15 mouse cellular contexts compared by ENCODE assay signal in genomic region chr12:74595208-74595607, GRCm38 (mm10).
DNase-seq lines count a peak whose midpoint lies in the region; ATAC-seq and TF ChIP-seq lines count a peak whose summit lies in the region.
"Had no signal": no experiment of that assay in that cellular context is flagged by ENCODE, and none has a peak within 500 bp of the region (broad histone marks: within the 10 kb centered on the region; RNA-seq: fewer than 3 reads in every experiment).

No protein-coding gene starts in this region.

- H3K27me3 ChIP-seq in embryonic facial prominence, embryonic 14.5 days (replicated peaks; ENCODE audit: control insufficient read depth, insufficient read depth, low read length) = no peaks in the 10 kb centered on the region
- H3K27me3 ChIP-seq in embryonic facial prominence, embryonic 10.5 days (replicated peaks; ENCODE audit: low read depth, poor library complexity, severe bottlenecking) = no peaks in the 10 kb centered on the region
- H3K27me3 ChIP-seq in heart, embryonic 15.5 days = no peaks in the 10 kb centered on the region
- H3K27me3 ChIP-seq in heart, embryonic 11.5 days (ENCODE audit: control insufficient read depth, insufficient read depth, low read length) = no peaks in the 10 kb centered on the region
- H3K27me3 ChIP-seq in thymus, adult 2 months (ENCODE audit: control insufficient read depth, insufficient read depth, low read length) = no peaks in the 10 kb centered on the region
- H3K27me3 ChIP-seq: limb, embryonic 13.5 days; midbrain, embryonic 12.5 days had no signal

- H3K4me2 ChIP-seq in embryonic facial prominence, embryonic 14.5 days (ENCODE audit: low read depth, low read length) = no peak overlapping the region
- no peak overlapping the region for H3K4me2 ChIP-seq in heart, embryonic 15.5 days
- no peak overlapping the region for H3K4me2 ChIP-seq in heart, embryonic 11.5 days
- H3K4me2 ChIP-seq: limb, embryonic 13.5 days; midbrain, embryonic 12.5 days had no signal

- H3K9ac ChIP-seq in embryonic facial prominence, embryonic 14.5 days (ENCODE audit: low read depth, low read length) = no peak overlapping the region
- H3K9ac ChIP-seq in heart, embryonic 15.5 days = no peak overlapping the region
- H3K9ac ChIP-seq in heart, embryonic 11.5 days (ENCODE audit: low read depth, low read length) = no peak overlapping the region
- H3K9ac ChIP-seq: limb, embryonic 13.5 days; midbrain, embryonic 12.5 days had no signal

- no peak for TF ChIP-seq CTCF in thymus, adult 2 months (IDR thresholded peaks at IDR 0.05; ENCODE audit: borderline replicate concordance, control insufficient read depth, extremely low read depth, insufficient read depth, low read length, poor library complexity)

- no peaks in the 10 kb centered on the region for H3K9me3 ChIP-seq in embryonic facial prominence, embryonic 14.5 days (ENCODE audit: control insufficient read depth, low read length)
- no peaks in the 10 kb centered on the region for H3K9me3 ChIP-seq in embryonic facial prominence, embryonic 10.5 days
- no peaks in the 10 kb centered on the region for H3K9me3 ChIP-seq in heart, embryonic 15.5 days (replicated peaks)
- no peaks in the 10 kb centered on the region for H3K9me3 ChIP-seq in heart, embryonic 11.5 days (replicated peaks; ENCODE audit: control insufficient read depth, low read length)
- H3K9me3 ChIP-seq: limb, embryonic 13.5 days; midbrain, embryonic 12.5 days had no signal

- H3K4me3 ChIP-seq in embryonic facial prominence, embryonic 14.5 days (ENCODE audit: low read depth, low read length) = no peak overlapping the region
- no peak overlapping the region for H3K4me3 ChIP-seq in embryonic facial prominence, embryonic 10.5 days
- H3K4me3 ChIP-seq in heart, embryonic 15.5 days = no peak overlapping the region
- no peak overlapping the region for H3K4me3 ChIP-seq in heart, embryonic 11.5 days (ENCODE audit: low read depth, low read length)
- no peak overlapping the region for H3K4me3 ChIP-seq in thymus, adult 2 months (ENCODE audit: control insufficient read depth, insufficient read depth, low read length)
- H3K4me3 ChIP-seq: limb, embryonic 13.5 days; midbrain, embryonic 12.5 days had no signal

- no peaks in the 10 kb centered on the region for H3K36me3 ChIP-seq in embryonic facial prominence, embryonic 14.5 days (ENCODE audit: control insufficient read depth, insufficient read depth, low read length)
- H3K36me3 ChIP-seq in embryonic facial prominence, embryonic 10.5 days (replicated peaks) = no peaks in the 10 kb centered on the region
- H3K36me3 ChIP-seq in heart, embryonic 15.5 days = no peaks in the 10 kb centered on the region
- no peaks in the 10 kb centered on the region for H3K36me3 ChIP-seq in heart, embryonic 11.5 days (ENCODE audit: control insufficient read depth, insufficient read depth, low read length)
- H3K36me3 ChIP-seq in thymus, adult 2 months (ENCODE audit: control insufficient read depth, insufficient read depth, low read length) = no peaks in the 10 kb centered on the region
- H3K36me3 ChIP-seq: limb, embryonic 13.5 days; midbrain, embryonic 12.5 days had no signal

- ATAC-seq in embryonic facial prominence, embryonic 14.5 days (ENCODE audit: low read depth) = no peak
- ATAC-seq in heart, embryonic 15.5 days (replicated peaks; ENCODE audit: insufficient number of reproducible peaks, insufficient read depth, low FRiP score, low read depth) = no peak; the same call in 1 of the 2 replicates
- no peak for ATAC-seq in heart, embryonic 11.5 days (replicated peaks; ENCODE audit: insufficient number of reproducible peaks, low FRiP score, low TSS enrichment)

- 76% methylated on average over 2 of the region's 2 CpGs for WGBS in embryonic facial prominence, embryonic 14.5 days
- 84% methylated on average over 2 of the region's 2 CpGs for WGBS in embryonic facial prominence, embryonic 10.5 days
- WGBS in heart, embryonic 15.5 days = 19% methylated on average over 2 of the region's 2 CpGs
- WGBS in heart, embryonic 11.5 days (ENCODE audit: insufficient replicate concordance) = 58% methylated on average over 2 of the region's 2 CpGs
- 47% methylated on average over 2 of the region's 2 CpGs for WGBS in thymus, adult 2 months

- no peak overlapping the region for H3K27ac ChIP-seq in embryonic facial prominence, embryonic 14.5 days (replicated peaks; ENCODE audit: low read depth, low read length)
- no peak overlapping the region for H3K27ac ChIP-seq in embryonic facial prominence, embryonic 10.5 days (replicated peaks)
- peak overlapping the region; percentile 42; the same call in 1 of the 2 replicates for H3K27ac ChIP-seq in heart, embryonic 15.5 days
- H3K27ac ChIP-seq in heart, embryonic 11.5 days (ENCODE audit: low read depth, low read length) = no peak overlapping the region
- H3K27ac ChIP-seq in thymus, adult 2 months (ENCODE audit: control insufficient read depth, insufficient read depth, low read length) = no peak overlapping the region
- H3K27ac ChIP-seq: limb, embryonic 13.5 days; midbrain, embryonic 12.5 days had no signal

- DNase-seq in embryonic facial prominence, embryonic 14.5 days (ENCODE audit: low spot score) = peak; percentile 3
- DNase-seq in embryonic facial prominence, embryonic 10.5 days (ENCODE audit: low spot score) = no peak
- peak; percentile 33 for DNase-seq in right cerebral cortex, adult 18-20 months
- DNase-seq in right cerebral cortex, postnatal 4 days = no peak
- DNase-seq in thymus, adult 2 months = no peak
- DNase-seq in urinary bladder, adult 2 months (ENCODE audit: low spot score) = no peak
- DNase-seq: adrenal gland, adult 2 months; kidney, adult 9 months; lung, postnatal 36 days; right cerebral cortex, postnatal 14 days; thymus, postnatal 25 days had no signal

- no peaks in the 10 kb centered on the region for H3K4me1 ChIP-seq in embryonic facial prominence, embryonic 14.5 days (ENCODE audit: control insufficient read depth, insufficient read depth, low read length)
- no peaks in the 10 kb centered on the region for H3K4me1 ChIP-seq in embryonic facial prominence, embryonic 10.5 days
- H3K4me1 ChIP-seq in heart, embryonic 15.5 days (replicated peaks) = no peaks in the 10 kb centered on the region; the same call in 1 of the 2 replicates
- H3K4me1 ChIP-seq in heart, embryonic 11.5 days (ENCODE audit: control insufficient read depth, insufficient read depth, low read length) = no peaks in the 10 kb centered on the region
- no peaks in the 10 kb centered on the region for H3K4me1 ChIP-seq in thymus, adult 2 months (replicated peaks; ENCODE audit: control insufficient read depth, insufficient read depth, low read length)
- H3K4me1 ChIP-seq: limb, embryonic 13.5 days; midbrain, embryonic 12.5 days had no signal

- TF ChIP-seq POLR2A in thymus, adult 2 months (IDR thresholded peaks at IDR 0.05; ENCODE audit: control insufficient read depth, extremely low read depth, insufficient read depth, low read length, poor library complexity) = no peak

Comparison
In these comparisons a context has a peak if more than half of its experiments do, and no peak if none do; other contexts are left out.
1. DNase-seq: peak in embryonic facial prominence, embryonic 14.5 days (single experiment) and right cerebral cortex, adult 18-20 months (single experiment); none in embryonic facial prominence, embryonic 10.5 days (single experiment), right cerebral cortex, postnatal 4 days (single experiment), thymus, adult 2 months (single experiment) and urinary bladder, adult 2 months (single experiment).